Mouse (Mus musculus) midbrain, embryonic 12.5 days (tissue): Measurements from ENCODE around the gene Nek2. TPM values are rescaled to one million over a fixed set of nuclear protein-coding genes. Genes with fewer than 3 reads are reported as not detected.

Experiments
- ATAC-seq: fragments of 200-750 bp; cut with Nextera tagmentation; 2 replicates; pipeline ENCODE4 v1.8.0; 2017; ENCODE audit warnings: low read depth, moderate TSS enrichment, moderate library complexity; ENCODE audit not compliant: low FRiP score
- H3K27ac ChIP-seq: fragments of 300-500 bp; sonication (generic); replicated peaks from 2 replicates; pipeline ENCODE4 v1.5.1; 2016; ENCODE audit warnings: mild to moderate bottlenecking
- H3K27me3 ChIP-seq: fragments of 300-500 bp; sonication (generic); 2 replicates; pipeline ENCODE4 v1.6.1; 2016; ENCODE audit warnings: mild to moderate bottlenecking
- H3K36me3 ChIP-seq: fragments of 300-500 bp; sonication (generic); 2 replicates; pipeline ENCODE4 v1.6.1; 2016
- H3K4me1 ChIP-seq: fragments of 300-500 bp; sonication (generic); 2 replicates; pipeline ENCODE4 v1.6.1; 2016
- H3K4me2 ChIP-seq: fragments of 300-500 bp; sonication (generic); replicated peaks from 2 replicates; pipeline ENCODE4 v1.6.1; 2016; ENCODE audit warnings: mild to moderate bottlenecking, moderate library complexity
- H3K4me3 ChIP-seq: fragments of 300-500 bp; sonication (generic); 2 replicates; pipeline ENCODE4 v1.5.1; 2016; ENCODE audit warnings: mild to moderate bottlenecking
- H3K9ac ChIP-seq: fragments of 300-500 bp; sonication (generic); replicated peaks from 2 replicates; pipeline ENCODE4 v1.6.1; 2016; ENCODE audit warnings: mild to moderate bottlenecking, moderate library complexity
- H3K9me3 ChIP-seq: fragments of 300-500 bp; sonication (generic); 2 replicates; pipeline ENCODE4 v1.6.1; 2016; ENCODE audit warnings: mild to moderate bottlenecking
- WGBS: fragments of 180-500 bp; shearing (Covaris S2); methylation state at CpG from one replicate; pipeline ENCODE4 v1.1.7; 2016; 5-methylcytosine and 5-hydroxymethylcytosine counted together
- polyA plus RNA-seq: library from polyadenylated mRNA; unstranded; fragments of >200 nt; fragmentation: Nextera tagmentation; extraction: Ambion mirVana; gene quantifications from 2 replicates; pipeline ENCODE4 v1.2.1, GENCODE M21; 2016

The Nek2 gene
- polyA plus RNA-seq, 1 experiment from 2014 or later: 44.2 TPM

GRCm38 (mm10) chr1:191863833-191864550, 42.7 kb downstream of the Nek2 start:
- H3K4me2 ChIP-seq: no peak overlapping the region
- H3K36me3 ChIP-seq: no peaks in the 10 kb centered on the region
- no peak overlapping the region for H3K4me3 ChIP-seq
- WGBS: 73% methylated on average over 4 of the region's 4 CpGs
- H3K9me3 ChIP-seq: no peaks in the 10 kb centered on the region
- H3K4me1 ChIP-seq: no peaks in the 10 kb centered on the region
- ATAC-seq: no peak
- H3K9ac ChIP-seq: no peak overlapping the region
- no peak overlapping the region for H3K27ac ChIP-seq
- H3K27me3 ChIP-seq: 0 out of 2 replicates have a peak, but pooled peaks cover under 1% of the 10 kb centered on the region

DNA sequence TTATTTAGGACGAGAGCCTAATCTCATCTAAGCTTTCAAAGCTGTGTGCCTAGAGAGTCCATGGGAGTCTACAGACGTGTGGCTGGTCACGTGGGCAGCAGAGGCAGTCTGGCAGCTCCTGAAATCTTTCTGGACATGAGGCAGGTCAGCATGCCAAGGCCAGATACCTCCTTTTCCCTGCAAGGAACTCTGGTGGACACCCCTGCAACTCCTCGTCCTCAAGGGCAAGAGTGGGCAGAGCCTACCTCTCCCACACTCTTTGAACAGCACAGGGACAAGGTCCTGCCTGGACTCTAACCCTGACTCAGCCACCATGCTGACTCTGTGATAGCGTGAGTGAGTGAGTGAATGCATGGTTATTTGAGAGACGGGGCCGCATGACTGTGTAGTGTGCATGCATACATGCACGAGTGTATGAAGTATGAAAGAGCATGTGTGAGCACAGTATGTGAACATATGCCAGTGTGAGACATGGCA, 43.3 kb downstream of the Nek2 start:
- ATAC-seq: no peak
- H3K4me2 ChIP-seq: no peak overlapping the region
- H3K27me3 ChIP-seq: 0 out of 2 replicates have a peak, but pooled peaks cover 3% of the 10 kb centered on the region
- WGBS: 82% methylated on average over 8 of the region's 8 CpGs
- H3K4me1 ChIP-seq: no peaks in the 10 kb centered on the region
- no peak overlapping the region for H3K9ac ChIP-seq
- H3K9me3 ChIP-seq: no peaks in the 10 kb centered on the region
- no peak overlapping the region for H3K4me3 ChIP-seq
- no peaks in the 10 kb centered on the region for H3K36me3 ChIP-seq
- no peak overlapping the region for H3K27ac ChIP-seq

DNA sequence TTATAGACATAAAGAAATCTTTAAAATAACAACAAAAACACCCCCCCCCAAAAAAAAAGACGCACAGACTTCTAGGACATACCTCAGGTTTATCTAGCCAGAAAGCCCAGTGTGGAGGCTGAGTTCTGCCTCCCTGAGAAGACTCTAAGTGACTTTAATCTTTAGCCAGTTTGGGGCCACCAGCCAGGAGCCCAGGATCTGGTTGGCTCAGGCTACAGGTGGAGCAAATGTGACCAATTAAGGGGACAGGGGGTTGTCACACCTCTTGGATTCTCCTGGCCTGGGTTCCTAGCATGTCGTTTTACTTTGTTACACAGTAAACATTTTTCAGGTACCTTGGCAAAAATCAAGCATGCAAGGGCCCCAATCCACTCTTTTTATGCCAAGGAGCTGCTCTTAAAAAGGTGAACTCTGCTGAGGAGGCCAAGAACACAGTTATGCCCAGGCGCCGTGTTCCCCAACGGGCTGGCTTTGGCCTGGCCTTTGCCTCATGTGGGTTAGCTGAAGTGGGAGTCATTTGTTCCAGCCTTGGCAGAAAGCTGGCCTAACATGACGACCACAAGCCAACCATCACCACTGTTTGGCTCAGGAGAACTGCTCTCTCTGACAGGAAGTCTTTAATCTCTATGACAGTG, 50.9 kb downstream of the Nek2 start:
- H3K27me3 ChIP-seq: 0 out of 2 replicates have a peak, but pooled peaks cover 3% of the 10 kb centered on the region
- no peak overlapping the region for H3K4me2 ChIP-seq
- H3K9me3 ChIP-seq: no peaks in the 10 kb centered on the region
- H3K36me3 ChIP-seq: no peaks in the 10 kb centered on the region
- H3K4me3 ChIP-seq: no peak overlapping the region
- 83% methylated on average over 6 of the region's 6 CpGs for WGBS
- no peak for ATAC-seq
- H3K27ac ChIP-seq: no peak overlapping the region
- no peaks in the 10 kb centered on the region for H3K4me1 ChIP-seq
- H3K9ac ChIP-seq: no peak overlapping the region

- no peaks in the 10 kb centered on the region for H3K36me3 ChIP-seq
- no peak overlapping the region for H3K9ac ChIP-seq
- WGBS: 94% methylated on average over 7 of the region's 7 CpGs
- H3K27me3 ChIP-seq: no peaks in the 10 kb centered on the region
- no peak overlapping the region for H3K4me2 ChIP-seq
- H3K9me3 ChIP-seq: no peaks in the 10 kb centered on the region
- H3K27ac ChIP-seq: no peak overlapping the region
- H3K4me3 ChIP-seq: no peak overlapping the region
- no peak for ATAC-seq
- H3K4me1 ChIP-seq: no peaks in the 10 kb centered on the region
These were observed 53.8 kb downstream of the Nek2 start for GRCm38 (mm10) chr1:191875006-191875405.

GRCm38 (mm10) chr1:191875683-191876305, 54.5 kb downstream of the Nek2 start:
- Histone ChIP-seq H3K9me3 (no peaks in the 10 kb centered on the region), H3K9ac (no peak overlapping the region), H3K4me3 (no peak overlapping the region), H3K4me2 (no peak overlapping the region), H3K27me3 (no peaks in the 10 kb centered on the region), H3K36me3 (no peaks in the 10 kb centered on the region), H3K27ac (no peak overlapping the region), H3K4me1 (no peaks in the 10 kb centered on the region)
- no peak for ATAC-seq
- 80% methylated on average over 9 of the region's 9 CpGs for WGBS

- H3K9ac ChIP-seq: no peak overlapping the region
- no peaks in the 10 kb centered on the region for H3K36me3 ChIP-seq
- no peak overlapping the region for H3K27ac ChIP-seq
- no peaks in the 10 kb centered on the region for H3K4me1 ChIP-seq
- H3K27me3 ChIP-seq: no peaks in the 10 kb centered on the region
- no peak overlapping the region for H3K4me2 ChIP-seq
- no peaks in the 10 kb centered on the region for H3K9me3 ChIP-seq
- ATAC-seq: no peak
- WGBS: 79% methylated on average over 10 of the region's 10 CpGs
- H3K4me3 ChIP-seq: no peak overlapping the region
These were observed 56.4 kb downstream of the Nek2 start for GRCm38 (mm10) chr1:191877681-191878080.

DNA sequence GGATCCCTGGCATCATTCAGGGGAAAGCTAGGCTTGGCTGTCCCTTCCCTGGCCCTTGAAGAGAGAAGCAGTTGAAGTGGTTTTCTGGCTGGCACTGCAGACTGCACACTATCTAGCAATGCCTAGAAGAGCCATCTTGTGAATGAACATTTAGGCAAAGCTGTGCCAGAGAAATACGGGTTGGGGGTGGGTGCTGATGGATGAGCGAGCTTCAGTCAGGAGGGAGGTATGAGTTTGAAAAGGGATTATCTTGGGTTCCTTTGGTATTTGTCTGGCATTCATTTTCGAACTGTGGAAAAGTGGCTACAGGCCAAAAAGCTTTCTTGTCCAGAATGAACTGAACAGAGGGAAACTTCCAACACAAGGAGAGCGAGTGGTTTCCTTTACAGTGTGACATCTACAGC, 57.3 kb downstream of the Nek2 start:
- Histone ChIP-seq H3K4me3 (no peak overlapping the region), H3K9ac (no peak overlapping the region), H3K27ac (no peak overlapping the region), H3K9me3 (no peaks in the 10 kb centered on the region), H3K4me2 (no peak overlapping the region), H3K4me1 (no peaks in the 10 kb centered on the region), H3K36me3 (no peaks in the 10 kb centered on the region), H3K27me3 (no peaks in the 10 kb centered on the region)
- WGBS: 58% methylated on average over 4 of the region's 4 CpGs
- no peak for ATAC-seq

- Histone ChIP-seq H3K4me2 (no peak overlapping the region), H3K27ac (no peak overlapping the region), H3K9ac (no peak overlapping the region), H3K9me3 (no peaks in the 10 kb centered on the region), H3K27me3 (no peaks in the 10 kb centered on the region), H3K4me3 (no peak overlapping the region), H3K36me3 (no peaks in the 10 kb centered on the region), H3K4me1 (no peaks in the 10 kb centered on the region)
- WGBS: 88% methylated on average over 3 of the region's 3 CpGs
- no peak for ATAC-seq
These were observed 59.0 kb downstream of the Nek2 start for GRCm38 (mm10) chr1:191880247-191880646.

DNA sequence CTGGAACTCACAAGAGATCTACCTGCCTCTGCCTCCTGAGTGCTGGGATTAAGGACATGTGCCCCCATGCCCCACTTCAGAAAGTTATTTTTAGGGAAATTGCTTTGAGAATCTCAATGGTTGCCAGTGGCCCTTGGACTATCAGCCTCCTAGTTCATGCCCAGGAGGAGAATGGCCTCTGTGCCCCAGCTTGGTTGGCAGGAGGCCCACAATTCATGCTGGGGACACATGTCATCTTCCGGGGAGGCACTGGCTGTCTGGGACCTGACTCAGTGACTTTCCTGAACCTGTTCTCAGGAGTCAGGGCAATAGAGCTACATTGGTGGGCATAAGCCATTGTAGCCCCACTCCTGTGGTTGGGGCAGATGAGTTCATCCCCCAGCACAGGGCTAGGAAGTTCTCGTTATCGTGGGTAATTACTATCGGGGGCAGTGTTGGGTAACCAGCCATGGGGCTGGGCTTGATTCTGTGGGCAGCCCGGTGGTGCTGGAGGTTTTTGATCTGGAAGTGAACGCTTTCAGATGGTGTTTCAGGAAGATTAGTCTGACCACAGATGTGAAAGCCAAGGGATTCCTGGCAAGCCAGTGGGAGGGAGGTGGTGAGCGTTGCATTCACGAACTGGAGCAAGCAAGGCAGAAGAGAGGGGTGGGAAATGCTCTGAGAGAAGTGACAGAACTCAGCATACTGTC, 59.8 kb downstream of the Nek2 start:
- Histone ChIP-seq H3K4me2 (no peak overlapping the region), H3K9ac (no peak overlapping the region), H3K4me3 (no peak overlapping the region), H3K36me3 (no peaks in the 10 kb centered on the region), H3K27ac (no peak overlapping the region), H3K4me1 (no peaks in the 10 kb centered on the region), H3K9me3 (no peaks in the 10 kb centered on the region), H3K27me3 (no peaks in the 10 kb centered on the region)
- ATAC-seq: no peak
- WGBS: 80% methylated on average over 8 of the region's 8 CpGs

DNA sequence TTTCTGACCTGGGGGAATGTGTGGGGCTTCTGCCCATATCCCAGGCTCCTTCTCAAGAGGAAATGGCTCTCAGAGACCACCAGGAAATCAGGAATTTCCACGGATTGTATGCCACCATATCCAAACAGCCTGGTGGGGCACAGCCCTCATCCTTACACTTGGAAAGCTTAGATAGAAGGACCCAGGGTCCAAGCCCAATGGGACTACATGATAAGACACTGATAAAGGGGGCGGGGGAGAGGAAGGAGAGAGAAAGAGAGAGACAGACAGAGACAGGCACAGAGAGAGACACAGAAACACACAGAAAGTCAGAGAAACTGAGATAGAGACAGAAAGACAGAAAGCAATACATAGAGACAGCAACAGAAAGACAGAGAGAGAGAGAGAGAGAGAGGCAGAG, 60.4 kb downstream of the Nek2 start:
- 66% methylated on average over 2 of the region's 2 CpGs for WGBS
- no peaks in the 10 kb centered on the region for H3K9me3 ChIP-seq
- ATAC-seq: no peak
- no peak overlapping the region for H3K4me2 ChIP-seq
- H3K4me3 ChIP-seq: no peak overlapping the region
- no peaks in the 10 kb centered on the region for H3K36me3 ChIP-seq
- no peak overlapping the region for H3K27ac ChIP-seq
- no peak overlapping the region for H3K9ac ChIP-seq
- H3K4me1 ChIP-seq: no peaks in the 10 kb centered on the region
- H3K27me3 ChIP-seq: no peaks in the 10 kb centered on the region
